Mouse (Mus musculus) ES-E14 (cell line): Measurements from ENCODE around the gene Angptl1. TPM values are rescaled to one million over a fixed set of nuclear protein-coding genes. Genes with fewer than 3 reads are reported as not detected.

Experiments used
- DNase-seq: peaks from one replicate; pipeline ENCODE4 v3.0.0-alpha.2; 2013; ENCODE audit warnings: low read depth, low spot score
- H3K27ac ChIP-seq: 2 replicates; pipeline ENCODE4 v1.5.1; 2012; ENCODE audit warnings: low read depth, mild to moderate bottlenecking, low read length, moderate library complexity, mixed read lengths; ENCODE audit not compliant: poor library complexity, insufficient read depth, severe bottlenecking
- H3K36me3 ChIP-seq: 2 replicates; pipeline ENCODE4 v1.6.1; 2012; ENCODE audit warnings: mild to moderate bottlenecking, low read length, moderate library complexity, mixed read lengths; ENCODE audit not compliant: control insufficient read depth, poor library complexity, insufficient read depth, severe bottlenecking
- H3K4me1 ChIP-seq, 2 experiments: fragments of 150-350 bp in 1 of 2; sonication (generic) in 1 of 2; 2 replicates each; pipeline ENCODE4 v1.6.1; 2012; ENCODE audit warnings: low read length in 2 of 2, mild to moderate bottlenecking in 1 of 2, mixed read lengths in 1 of 2; ENCODE audit not compliant: control insufficient read depth in 2 of 2, insufficient read depth in 2 of 2, poor library complexity in 1 of 2
- H3K4me3 ChIP-seq, 2 experiments: fragments of 150-350 bp in 1 of 2; sonication (generic) in 1 of 2; 2 replicates each; pipeline ENCODE4 v1.5.1; 2012; ENCODE audit warnings: low read length in 2 of 2, low read depth in 1 of 2, mild to moderate bottlenecking in 1 of 2, mixed read lengths in 1 of 2; ENCODE audit not compliant: insufficient read depth in 1 of 2, poor library complexity in 1 of 2, severe bottlenecking in 1 of 2
- H3K9ac ChIP-seq: 2 replicates; pipeline ENCODE4 v1.6.1; 2012; ENCODE audit warnings: low read depth, mild to moderate bottlenecking, low read length, mixed read lengths; ENCODE audit not compliant: poor library complexity, insufficient read depth, severe bottlenecking
- H3K9me3 ChIP-seq: fragments of 150-350 bp; sonication (generic); 2 replicates; pipeline ENCODE4 v1.6.1; 2012; ENCODE audit warnings: low read depth, mild to moderate bottlenecking, low read length; ENCODE audit not compliant: control insufficient read depth, insufficient read depth
- CHD2 ChIP-seq: IDR thresholded peaks from 2 replicates; pipeline ENCODE4 v1.6.1; 2014; ENCODE audit warnings: mild to moderate bottlenecking, low read depth, low read length, inconsistent platforms
- HCFC1 ChIP-seq: IDR thresholded peaks from 2 replicates; pipeline ENCODE4 v1.6.1; 2012; ENCODE audit warnings: low read length, inconsistent platforms, borderline replicate concordance; ENCODE audit not compliant: insufficient read depth
- MAFK ChIP-seq: IDR thresholded peaks from 2 replicates; pipeline ENCODE4 v1.6.1; 2014; ENCODE audit warnings: mild to moderate bottlenecking, low read depth, low read length, inconsistent platforms; ENCODE audit not compliant: insufficient read depth
- ZC3H11A ChIP-seq: IDR thresholded peaks from 2 replicates; pipeline ENCODE4 v1.6.1; 2012; ENCODE audit warnings: low read depth, mild to moderate bottlenecking, inconsistent platforms, low read length, borderline replicate concordance
- ZNF384 ChIP-seq: IDR thresholded peaks from 2 replicates; pipeline ENCODE4 v1.6.1; 2012; ENCODE audit warnings: low read depth, low read length, inconsistent platforms
- in situ Hi-C, 2 experiments: fragments of 600-800 bp; cut with MboI; formaldehyde crosslinking; loops; one replicate each; pipeline ENCODE4 v1.15.1; 2025; ENCODE audit warnings: low sequenced_read_pairs in 2 of 2, inconsistent platforms in 1 of 2; ENCODE audit not compliant: unreplicated experiment in 2 of 2
- total RNA-seq: library from RNA; depleted of rRNA; stranded (reverse); fragments of 300-350 nt; gene quantifications from 2 replicates; pipeline ENCODE4 v1.2.3, GENCODE M21; 2012; rRNA removed

The Angptl1 gene
- total RNA-seq, 1 experiment, result 0.13 TPM

GRCm38 (mm10) chr1:156905660-156906059 is 67.3 kb downstream of the Angptl1 start:
- no peak overlapping the region for H3K27ac ChIP-seq
- H3K9me3 ChIP-seq, result no peaks in the 10 kb centered on the region
- H3K4me1 ChIP-seq, result peaks cover 0 to 2% of the 10 kb centered on the region in 2 experiments; a peak in 2 of 4 replicates
- in situ Hi-C loops, result no loop called here
- no peak overlapping the region for H3K4me3 ChIP-seq
- DNase-seq, result no peak
- no peaks in the 10 kb centered on the region for H3K36me3 ChIP-seq
- TF ChIP-seq ZC3H11A, result no peak
- TF ChIP-seq MAFK, result no peak
- TF ChIP-seq CHD2, result no peak
- TF ChIP-seq ZNF384, result no peak
- no peak for TF ChIP-seq HCFC1
- H3K9ac ChIP-seq, result no peak overlapping the region

- no peak for DNase-seq
- Histone ChIP-seq H3K9me3 (no peaks in the 10 kb centered on the region), H3K36me3 (no peaks in the 10 kb centered on the region), H3K4me3 (no peak overlapping the region), H3K9ac (no peak overlapping the region), H3K27ac (no peak overlapping the region), H3K4me1 (peaks cover 0 to 2% of the 10 kb centered on the region in 2 experiments; a peak in 2 of 4 replicates)
- in situ Hi-C loops, result no loop called here
- TF ChIP-seq MAFK (no peak), ZNF384 (no peak), HCFC1 (no peak), CHD2 (no peak), ZC3H11A (no peak)
These were observed 70.9 kb downstream of the Angptl1 start for GRCm38 (mm10) chr1:156909265-156909664.

GRCm38 (mm10) chr1:156909866-156910265 is 71.5 kb downstream of the Angptl1 start:
- no peak overlapping the region for H3K27ac ChIP-seq
- H3K9ac ChIP-seq, result no peak overlapping the region
- no peak for DNase-seq
- peaks cover 0 to 2% of the 10 kb centered on the region in 2 experiments; a peak in 2 of 4 replicates for H3K4me1 ChIP-seq
- no peaks in the 10 kb centered on the region for H3K36me3 ChIP-seq
- no peak for TF ChIP-seq ZC3H11A
- TF ChIP-seq ZNF384, result no peak
- no peak for TF ChIP-seq CHD2
- TF ChIP-seq HCFC1, result no peak
- TF ChIP-seq MAFK, result no peak
- in situ Hi-C loops, result no loop called here
- no peaks in the 10 kb centered on the region for H3K9me3 ChIP-seq
- H3K4me3 ChIP-seq, result no peak overlapping the region

Other genes starting within 250 kb of the Angptl1 start
- gene Tor3a, start 164.2 kb upstream of the Angptl1 start, total RNA-seq, result 17.2 and 38.2 TPM in 2 replicates
- gene Fam20b, start 119.5 kb upstream of the Angptl1 start, total RNA-seq, result 20.1 and 22.2 TPM in 2 replicates
- gene Ralgps2, start 101.1 kb downstream of the Angptl1 start, total RNA-seq, result 40.6 and 58.2 TPM in 2 replicates